Mouse (Mus musculus) myocyte (in vitro differentiated cells): ENCODE results near the gene Sphkap.

ENCODE experiments used
- CEBPB ChIP-seq: IDR thresholded peaks from 2 replicates; pipeline ENCODE4 v1.6.1; 2011; ENCODE audit warnings: mild to moderate bottlenecking, moderate library complexity; ENCODE audit not compliant: poor library complexity, insufficient read depth, severe bottlenecking
- E2F4 ChIP-seq: IDR thresholded peaks from one replicate; pipeline ENCODE4 v1.6.1; 2011; ENCODE audit warnings: mild to moderate bottlenecking, control low read depth, moderate library complexity; ENCODE audit not compliant: insufficient read depth
- MAX ChIP-seq: IDR thresholded peaks from one replicate; pipeline ENCODE4 v1.6.1; 2011; ENCODE audit warnings: low read depth, mild to moderate bottlenecking, control low read depth
- MYOD1 ChIP-seq, 3 experiments: IDR thresholded peaks; one replicate each; pipeline ENCODE4 v1.6.1; 2011; ENCODE audit warnings: control low read depth in 2 of 3, low read depth in 2 of 3, mild to moderate bottlenecking in 2 of 3, moderate library complexity in 1 of 3; ENCODE audit not compliant: insufficient read length in 2 of 3, control insufficient read depth in 1 of 3
- MYOG ChIP-seq, 3 experiments: IDR thresholded peaks; one replicate each; pipeline ENCODE4 v1.6.1; 2011; ENCODE audit warnings: control low read depth in 2 of 3, low read depth in 2 of 3, mild to moderate bottlenecking in 2 of 3; ENCODE audit not compliant: insufficient read length in 2 of 3, control insufficient read depth in 1 of 3, insufficient read depth in 1 of 3
- POLR2A ChIP-seq: IDR thresholded peaks from one replicate; pipeline ENCODE4 v1.6.1; 2011; ENCODE audit warnings: low read depth, mild to moderate bottlenecking, control low read depth, moderate library complexity; ENCODE audit not compliant: insufficient read length
- POLR2AphosphoS2 ChIP-seq: IDR thresholded peaks from one replicate; pipeline ENCODE4 v1.6.1; 2011; ENCODE audit warnings: low read depth, control low read depth; ENCODE audit not compliant: insufficient read length
- REST ChIP-seq: IDR thresholded peaks from one replicate; pipeline ENCODE4 v1.6.1; 2011; ENCODE audit warnings: mild to moderate bottlenecking, control low read depth, moderate library complexity; ENCODE audit not compliant: insufficient read depth, insufficient read length
- TCF12 ChIP-seq: IDR thresholded peaks from one replicate; pipeline ENCODE4 v1.6.1; 2011; ENCODE audit warnings: mild to moderate bottlenecking, control low read depth; ENCODE audit not compliant: poor library complexity, insufficient read depth, severe bottlenecking
- USF1 ChIP-seq: IDR thresholded peaks from one replicate; pipeline ENCODE4 v1.6.1; 2011; ENCODE audit warnings: low read depth, mild to moderate bottlenecking, control low read depth, moderate library complexity

DNA sequence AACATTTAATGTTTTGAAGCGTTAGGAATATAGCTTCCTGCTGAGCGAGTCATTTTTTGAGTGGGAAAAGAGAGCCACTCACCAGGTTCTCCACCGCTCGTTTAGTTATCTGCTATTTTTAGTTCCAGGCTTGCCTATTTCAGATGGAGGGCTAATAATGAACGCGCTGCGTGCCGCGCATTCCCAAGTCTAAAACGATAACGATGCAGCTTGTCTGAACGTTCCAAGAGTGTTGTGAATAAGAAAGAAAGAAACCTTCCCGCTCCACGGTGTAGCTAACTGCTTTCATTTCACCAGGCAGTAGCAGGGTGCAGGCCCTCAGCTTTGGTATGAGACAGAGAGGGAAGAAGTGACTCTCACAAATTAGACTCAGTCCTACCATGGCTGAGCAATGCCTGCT lies 62.4 kb downstream of the Sphkap start:
- no peak for TF ChIP-seq MAX
- TF ChIP-seq POLR2A: no peak
- no peak for TF ChIP-seq REST
- no peak for TF ChIP-seq MYOG (IDR thresholded peaks at IDR 0.05; ENCODE audit: control insufficient read depth in 1 of 3, insufficient read depth in 1 of 3, insufficient read length in 2 of 3, low read depth in 2 of 3)
- TF ChIP-seq MYOD1 (IDR thresholded peaks at IDR 0.05; ENCODE audit: control insufficient read depth in 1 of 3, insufficient read length in 2 of 3, low read depth in 2 of 3): no peak
- TF ChIP-seq TCF12: no peak
- TF ChIP-seq POLR2AphosphoS2: no peak
- no peak for TF ChIP-seq E2F4
- no peak for TF ChIP-seq CEBPB
- TF ChIP-seq USF1: no peak
